Mouse (Mus musculus): ENCODE measurements at regions not wholly inside any gene's neighbourhood (a gene's known extent, or its start where the extent isn't known, plus 50 kb on each side); places are given as distances from the start of the nearest gene placed in this dataset.

- no peak for TF ChIP-seq CTCF (IDR thresholded peaks at IDR 0.05; ENCODE audit: low read depth)
- TF ChIP-seq EP300 (IDR thresholded peaks at IDR 0.05; ENCODE audit: low read depth), result no peak
- WGBS (ENCODE audit: insufficient replicate concordance), result 66% methylated on average over 5 of the region's 5 CpGs
- H3K9me3 ChIP-seq (ENCODE audit: control insufficient read depth, low read length), result no peaks in the 10 kb centered on the region
- no peaks in the 10 kb centered on the region for H3K27me3 ChIP-seq (ENCODE audit: control insufficient read depth, insufficient read depth, low read length)
- no peaks in the 10 kb centered on the region for H3K4me1 ChIP-seq (replicated peaks; ENCODE audit: control insufficient read depth in 2 of 2, insufficient read depth in 2 of 2, low read length in 1 of 2)
- DNase-seq (ENCODE audit: low read depth in 3 of 3, low spot score in 3 of 3) (no peak), ATAC-seq (ENCODE audit: insufficient read depth) (no peak)
- no peak overlapping the region for H3K4me3 ChIP-seq (ENCODE audit: insufficient read depth in 1 of 2, low read depth in 2 of 2, low read length in 2 of 2)
- H3K9ac ChIP-seq (replicated peaks), result no peak overlapping the region
- no peak overlapping the region for H3K4me2 ChIP-seq (ENCODE audit: low read depth)
- H3K36me3 ChIP-seq (replicated peaks; ENCODE audit: control insufficient read depth, insufficient read depth, low read depth), result no peaks in the 10 kb centered on the region
- no peak overlapping the region for H3K27ac ChIP-seq
Observed at GRCm38 (mm10) chr9:61621939-61622338, 249.8 kb downstream of the Tle3 start.

GRCm38 (mm10) chr9:61620786-61621185 lies 248.6 kb downstream of the Tle3 start:
- no peak overlapping the region for H3K9ac ChIP-seq (replicated peaks)
- H3K27me3 ChIP-seq (ENCODE audit: control insufficient read depth, insufficient read depth, low read length), result no peaks in the 10 kb centered on the region
- H3K36me3 ChIP-seq (replicated peaks; ENCODE audit: control insufficient read depth, insufficient read depth, low read depth), result no peaks in the 10 kb centered on the region
- H3K4me2 ChIP-seq (ENCODE audit: low read depth), result no peak overlapping the region
- H3K4me1 ChIP-seq (replicated peaks; ENCODE audit: control insufficient read depth in 2 of 2, insufficient read depth in 2 of 2, low read length in 1 of 2), result no peaks in the 10 kb centered on the region
- H3K27ac ChIP-seq, result no peak overlapping the region
- H3K4me3 ChIP-seq (ENCODE audit: insufficient read depth in 1 of 2, low read depth in 2 of 2, low read length in 2 of 2), result no peak overlapping the region
- TF ChIP-seq EP300 (IDR thresholded peaks at IDR 0.05; ENCODE audit: low read depth) (no peak), CTCF (IDR thresholded peaks at IDR 0.05; ENCODE audit: low read depth) (no peak)
- H3K9me3 ChIP-seq (ENCODE audit: control insufficient read depth, low read length), result no peaks in the 10 kb centered on the region
- ATAC-seq (ENCODE audit: insufficient read depth) (no peak), DNase-seq (ENCODE audit: low read depth in 3 of 3, low spot score in 3 of 3) (no peak)
- 42% methylated on average over 2 of the region's 2 CpGs for WGBS (ENCODE audit: insufficient replicate concordance)

- 64% methylated on average over 4 of the region's 4 CpGs for WGBS (ENCODE audit: insufficient replicate concordance)
Observed at GRCm38 (mm10) chr9:61620105-61620504, 247.9 kb downstream of the Tle3 start.

GRCm38 (mm10) chr9:61618510-61619249 lies 246.5 kb downstream of the Tle3 start:
- Histone ChIP-seq H3K9me3 (ENCODE audit: control insufficient read depth, low read length) (no peaks in the 10 kb centered on the region), H3K36me3 (replicated peaks; ENCODE audit: control insufficient read depth, insufficient read depth, low read depth) (no peaks in the 10 kb centered on the region), H3K27me3 (ENCODE audit: control insufficient read depth, insufficient read depth, low read length) (no peaks in the 10 kb centered on the region), H3K4me1 (replicated peaks; ENCODE audit: control insufficient read depth in 2 of 2, insufficient read depth in 2 of 2, low read length in 1 of 2) (no peaks in the 10 kb centered on the region), H3K9ac (replicated peaks) (no peak overlapping the region), H3K4me3 (ENCODE audit: insufficient read depth in 1 of 2, low read depth in 2 of 2, low read length in 2 of 2) (no peak overlapping the region), H3K27ac (no peak overlapping the region), H3K4me2 (ENCODE audit: low read depth) (no peak overlapping the region)
- 53% methylated on average over 12 of the region's 12 CpGs for WGBS (ENCODE audit: insufficient replicate concordance)
- DNase-seq (ENCODE audit: low read depth in 3 of 3, low spot score in 3 of 3), result no peak
- TF ChIP-seq EP300 (IDR thresholded peaks at IDR 0.05; ENCODE audit: low read depth) (no peak), CTCF (IDR thresholded peaks at IDR 0.05; ENCODE audit: low read depth) (no peak)
- no peak for ATAC-seq (ENCODE audit: insufficient read depth)

More at GRCm38 (mm10) chr9:61620105-61620504, 247.9 kb downstream of the Tle3 start:
- H3K4me3 ChIP-seq (ENCODE audit: insufficient read depth in 1 of 2, low read depth in 2 of 2, low read length in 2 of 2), result no peak overlapping the region
- no peak overlapping the region for H3K4me2 ChIP-seq (ENCODE audit: low read depth)
- ATAC-seq (ENCODE audit: insufficient read depth) (no peak), DNase-seq (ENCODE audit: low read depth in 3 of 3, low spot score in 3 of 3) (no peak)
- H3K27ac ChIP-seq, result no peak overlapping the region
- no peaks in the 10 kb centered on the region for H3K36me3 ChIP-seq (replicated peaks; ENCODE audit: control insufficient read depth, insufficient read depth, low read depth)
- no peaks in the 10 kb centered on the region for H3K27me3 ChIP-seq (ENCODE audit: control insufficient read depth, insufficient read depth, low read length)
- H3K9ac ChIP-seq (replicated peaks), result no peak overlapping the region
- H3K9me3 ChIP-seq (ENCODE audit: control insufficient read depth, low read length), result no peaks in the 10 kb centered on the region
- H3K4me1 ChIP-seq (replicated peaks; ENCODE audit: control insufficient read depth in 2 of 2, insufficient read depth in 2 of 2, low read length in 1 of 2), result no peaks in the 10 kb centered on the region
- TF ChIP-seq CTCF (IDR thresholded peaks at IDR 0.05; ENCODE audit: low read depth), result no peak
- TF ChIP-seq EP300 (IDR thresholded peaks at IDR 0.05; ENCODE audit: low read depth), result no peak

- 65% methylated on average over 8 of the region's 8 CpGs for WGBS (ENCODE audit: insufficient replicate concordance)
- Histone ChIP-seq H3K27ac (no peak overlapping the region), H3K9ac (replicated peaks) (no peak overlapping the region), H3K9me3 (ENCODE audit: control insufficient read depth, low read length) (no peaks in the 10 kb centered on the region), H3K4me1 (replicated peaks; ENCODE audit: control insufficient read depth in 2 of 2, insufficient read depth in 2 of 2, low read length in 1 of 2) (no peaks in the 10 kb centered on the region), H3K27me3 (ENCODE audit: control insufficient read depth, insufficient read depth, low read length) (no peaks in the 10 kb centered on the region), H3K4me3 (ENCODE audit: insufficient read depth in 1 of 2, low read depth in 2 of 2, low read length in 2 of 2) (no peak overlapping the region), H3K36me3 (replicated peaks; ENCODE audit: control insufficient read depth, insufficient read depth, low read depth) (no peaks in the 10 kb centered on the region), H3K4me2 (ENCODE audit: low read depth) (no peak overlapping the region)
- TF ChIP-seq CTCF (IDR thresholded peaks at IDR 0.05; ENCODE audit: low read depth) (no peak), EP300 (IDR thresholded peaks at IDR 0.05; ENCODE audit: low read depth) (no peak)
- DNase-seq (ENCODE audit: low read depth in 3 of 3, low spot score in 3 of 3), result no peak
- no peak for ATAC-seq (ENCODE audit: insufficient read depth)
Observed at GRCm38 (mm10) chr9:61617979-61618378, 245.8 kb downstream of the Tle3 start.
